12 mouse cellular contexts compared by ENCODE assay signal in genomic region chr7:12903623-12904022, GRCm38 (mm10). TPM values are rescaled to one million over a fixed set of nuclear protein-coding genes. Genes with fewer than 3 reads are reported as not detected.
A peak's percentile ranks its signal among the peaks of the same experiment; 100 is the strongest.
DNase-seq lines count a peak whose midpoint lies in the region; ATAC-seq and TF ChIP-seq lines count a peak whose summit lies in the region.
"Had no signal": no experiment of that assay in that cellular context is flagged by ENCODE, and none has a peak within 500 bp of the region (broad histone marks: within the 10 kb centered on the region; RNA-seq: fewer than 3 reads in every experiment).

No protein-coding gene starts in this region.

- peak overlapping the region; percentile 20 for H3K4me3 ChIP-seq in heart, embryonic 12.5 days
- no peak overlapping the region for H3K4me3 ChIP-seq in embryonic facial prominence, embryonic 13.5 days
- 0 out of 2 replicates have a peak overlapping the region, but pooled peaks have one; percentile 1 for H3K4me3 ChIP-seq in liver, postnatal 0 days (ENCODE audit: low read depth, low read length)
- H3K4me3 ChIP-seq: forebrain, embryonic 10.5 days had no signal

- no peak overlapping the region for H3K27ac ChIP-seq in heart, embryonic 12.5 days (ENCODE audit: poor library complexity, severe bottlenecking)
- H3K27ac ChIP-seq in embryonic facial prominence, embryonic 13.5 days, result no peak overlapping the region
- H3K27ac ChIP-seq in liver, postnatal 0 days (ENCODE audit: low read depth), result no peak overlapping the region
- H3K27ac ChIP-seq: forebrain, embryonic 10.5 days; macrophage had no signal

- intact Hi-C loops in heart, postnatal 10 days (cut with DNase I), result no loop called here

- no peak for DNase-seq in heart, postnatal 10 days
- DNase-seq in CD4-positive, CD25-positive, alpha-beta regulatory T cell, adult 2 months (ENCODE audit: low read depth, low spot score), result peak; percentile 44
- peak; percentile 24 for DNase-seq in liver, postnatal 0 days
- no peak for DNase-seq in adrenal gland, adult 8-10 months
- DNase-seq in kidney, adult 9 months, result no peak
- no peak for DNase-seq in kidney, postnatal 25 days
- DNase-seq: cerebellum, adult 9-11 months; gastrocnemius, postnatal 25 days had no signal

- H3K4me2 ChIP-seq in heart, embryonic 12.5 days, result peak overlapping the region; percentile 41
- H3K4me2 ChIP-seq in embryonic facial prominence, embryonic 13.5 days, result no peak overlapping the region
- H3K4me2 ChIP-seq in liver, postnatal 0 days (ENCODE audit: low read depth, low read length), result peak overlapping the region; percentile 50

- no peaks in the 10 kb centered on the region for H3K27me3 ChIP-seq in heart, embryonic 12.5 days (replicated peaks)
- H3K27me3 ChIP-seq in embryonic facial prominence, embryonic 13.5 days, result no peaks in the 10 kb centered on the region
- H3K27me3 ChIP-seq in liver, postnatal 0 days (ENCODE audit: insufficient read depth, low read length), result no peaks in the 10 kb centered on the region

- WGBS in heart, embryonic 12.5 days, result 69% methylated on average over 10 of the region's 10 CpGs
- WGBS in embryonic facial prominence, embryonic 13.5 days, result 55% methylated on average over 10 of the region's 10 CpGs
- WGBS in liver, postnatal 0 days (ENCODE audit: insufficient replicate concordance), result 40% methylated on average over 10 of the region's 10 CpGs

- H3K36me3 ChIP-seq in heart, embryonic 12.5 days, result peaks cover 58% of the 10 kb centered on the region
- H3K36me3 ChIP-seq in embryonic facial prominence, embryonic 13.5 days, result peaks cover 64% of the 10 kb centered on the region
- peaks cover 24% of the 10 kb centered on the region for H3K36me3 ChIP-seq in liver, postnatal 0 days (replicated peaks; ENCODE audit: insufficient read depth, low read length)

- ATAC-seq in heart, embryonic 12.5 days (ENCODE audit: insufficient number of reproducible peaks, low FRiP score), result no peak
- no peak for ATAC-seq in embryonic facial prominence, embryonic 13.5 days (ENCODE audit: insufficient number of reproducible peaks, insufficient read depth, low FRiP score, low TSS enrichment, low read depth)
- ATAC-seq in liver, postnatal 0 days, result no peak; the same call in 1 of the 2 replicates

- H3K9me3 ChIP-seq in heart, embryonic 12.5 days (replicated peaks), result no peaks in the 10 kb centered on the region
- H3K9me3 ChIP-seq in embryonic facial prominence, embryonic 13.5 days, result no peaks in the 10 kb centered on the region
- no peaks in the 10 kb centered on the region for H3K9me3 ChIP-seq in liver, postnatal 0 days (ENCODE audit: low read length)
- H3K9me3 ChIP-seq: forebrain, embryonic 10.5 days had no signal

- no peak overlapping the region for H3K9ac ChIP-seq in heart, embryonic 12.5 days
- H3K9ac ChIP-seq in embryonic facial prominence, embryonic 13.5 days, result peak overlapping the region; percentile 16; the same call in 1 of the 2 replicates
- no peak overlapping the region for H3K9ac ChIP-seq in liver, postnatal 0 days (replicated peaks)

- no peak for TF ChIP-seq EP300 in liver, postnatal 0 days (IDR thresholded peaks at IDR 0.05; ENCODE audit: low read depth)

- 0 out of 2 replicates have a peak, but pooled peaks cover 3% of the 10 kb centered on the region for H3K4me1 ChIP-seq in heart, embryonic 12.5 days (replicated peaks)
- H3K4me1 ChIP-seq in embryonic facial prominence, embryonic 13.5 days, result peaks cover 3% of the 10 kb centered on the region
- peaks cover 3% of the 10 kb centered on the region; the same call in 1 of the 2 replicates for H3K4me1 ChIP-seq in liver, postnatal 0 days (ENCODE audit: insufficient read depth)

- TF ChIP-seq CTCF in liver, postnatal 0 days (IDR thresholded peaks at IDR 0.05; ENCODE audit: low read depth), result no peak

RNA-seq across cellular contexts. Expression of gene Zscan22, which starts 6.0 kb away (rescaled TPM):
- polyA plus RNA-seq in heart, embryonic 12.5 days (2016; fragmentation: Nextera tagmentation; extraction: Ambion mirVana), result 10.9 and 11.3 TPM in 2 replicates
- 1 to 10 TPM; 5.5 to 6.8 TPM for total RNA-seq in heart, postnatal 10 days (2021)
- polyA plus RNA-seq in embryonic facial prominence, embryonic 13.5 days (2015; fragmentation: Nextera tagmentation; extraction: Ambion mirVana), result 19.4 and 20.5 TPM in 2 replicates
- polyA plus RNA-seq in liver, postnatal 0 days (2015; fragmentation: Nextera tagmentation; extraction: Ambion mirVana), result 2.3 and 2.5 TPM in 2 replicates
- total RNA-seq in adrenal gland, adult 8-10 months (2022), result 10 to 100 TPM; 12.0 to 19.1 (median 16.4) TPM

RNA-seq across cellular contexts. Expression of gene Rps5, which starts 18.5 kb away (rescaled TPM):
- 456 and 474 TPM in 2 replicates for polyA plus RNA-seq in heart, embryonic 12.5 days (2016; fragmentation: Nextera tagmentation; extraction: Ambion mirVana)
- 100 to 1,000 TPM; 740 to 748 TPM for total RNA-seq in heart, postnatal 10 days (2021)
- polyA plus RNA-seq in embryonic facial prominence, embryonic 13.5 days (2015; fragmentation: Nextera tagmentation; extraction: Ambion mirVana), result 1,116 and 1,158 TPM in 2 replicates
- 556 and 564 TPM in 2 replicates for polyA plus RNA-seq in liver, postnatal 0 days (2015; fragmentation: Nextera tagmentation; extraction: Ambion mirVana)
- 100 to 1,000 TPM; 901 to 965 (median 918) TPM for total RNA-seq in adrenal gland, adult 8-10 months (2022)

RNA-seq across cellular contexts. Expression of gene Zfp128, which starts 22.6 kb away (rescaled TPM):
- polyA plus RNA-seq in heart, embryonic 12.5 days (2016; fragmentation: Nextera tagmentation; extraction: Ambion mirVana), result 3.0 and 3.2 TPM in 2 replicates
- 1 to 10 TPM; 3.6 to 4.8 TPM for total RNA-seq in heart, postnatal 10 days (2021)
- polyA plus RNA-seq in embryonic facial prominence, embryonic 13.5 days (2015; fragmentation: Nextera tagmentation; extraction: Ambion mirVana), result 5.5 and 5.9 TPM in 2 replicates
- 0.61 and 0.65 TPM in 2 replicates for polyA plus RNA-seq in liver, postnatal 0 days (2015; fragmentation: Nextera tagmentation; extraction: Ambion mirVana)
- total RNA-seq in adrenal gland, adult 8-10 months (2022), result 1 to 10 TPM; 3.5 to 6.3 (median 4.1) TPM

RNA-seq across cellular contexts. Expression of gene Rnf225, which starts 23.6 kb away (rescaled TPM):
- 0.95 and 1.1 TPM in 2 replicates for polyA plus RNA-seq in heart, embryonic 12.5 days (2016; fragmentation: Nextera tagmentation; extraction: Ambion mirVana)
- under 1 TPM; 0.36 to 0.37 TPM for total RNA-seq in heart, postnatal 10 days (2021)
- 0.66 and 1.1 TPM in 2 replicates for polyA plus RNA-seq in embryonic facial prominence, embryonic 13.5 days (2015; fragmentation: Nextera tagmentation; extraction: Ambion mirVana)
- 0.05 TPM in 2 replicates for polyA plus RNA-seq in liver, postnatal 0 days (2015; fragmentation: Nextera tagmentation; extraction: Ambion mirVana)
- total RNA-seq in adrenal gland, adult 8-10 months (2022), result under 1 TPM; 0.20 to 0.38 (median 0.34) TPM
- polyA plus RNA-seq: macrophage had no signal

Comparison
In these comparisons a context has a peak if more than half of its experiments do, and no peak if none do; other contexts are left out.
1. DNase-seq: peak in CD4-positive, CD25-positive, alpha-beta regulatory T cell, adult 2 months (single experiment) and liver, postnatal 0 days (single experiment); none in heart, postnatal 10 days (0 of 2), adrenal gland, adult 8-10 months (single experiment), kidney, adult 9 months (single experiment) and kidney, postnatal 25 days (0 of 2).